Mouse (Mus musculus) limb, embryonic 11.5 days (tissue): Measurements from ENCODE around the gene Cd247. TPM values are rescaled to one million over a fixed set of nuclear protein-coding genes. Genes with fewer than 3 reads are reported as not detected.

ENCODE experiments used
- ATAC-seq: fragments of 200-750 bp; cut with Nextera tagmentation; 2 replicates; pipeline ENCODE4 v1.8.0; 2017; ENCODE audit warnings: low read depth; ENCODE audit not compliant: insufficient number of reproducible peaks, low FRiP score, low TSS enrichment
- DNase-seq: peaks from one replicate; pipeline ENCODE4 v3.0.0-alpha.2; 2015; ENCODE audit warnings: low spot score
- H3K27ac ChIP-seq: fragments of 300-500 bp; sonication (generic); replicated peaks from 2 replicates; pipeline ENCODE4 v1.5.1; 2014; ENCODE audit warnings: low read depth, mild to moderate bottlenecking, low read length
- H3K27me3 ChIP-seq: fragments of 300-500 bp; sonication (generic); 2 replicates; pipeline ENCODE4 v1.6.1; 2014; ENCODE audit warnings: mild to moderate bottlenecking, low read length, mixed read lengths; ENCODE audit not compliant: control insufficient read depth, insufficient read depth
- H3K36me3 ChIP-seq: fragments of 300-500 bp; sonication (generic); 2 replicates; pipeline ENCODE4 v1.6.1; 2014; ENCODE audit warnings: mild to moderate bottlenecking, low read length, moderate library complexity, mixed read lengths; ENCODE audit not compliant: control insufficient read depth, insufficient read depth
- H3K4me1 ChIP-seq: fragments of 300-500 bp; sonication (generic); 2 replicates; pipeline ENCODE4 v1.6.1; 2014; ENCODE audit warnings: low read length, mixed read lengths; ENCODE audit not compliant: control insufficient read depth, insufficient read depth
- H3K4me2 ChIP-seq: fragments of 300-500 bp; sonication (generic); 2 replicates; pipeline ENCODE4 v1.6.1; 2014; ENCODE audit warnings: low read depth, mild to moderate bottlenecking, moderate library complexity; ENCODE audit not compliant: severe bottlenecking
- H3K4me3 ChIP-seq: fragments of 300-500 bp; sonication (generic); 2 replicates; pipeline ENCODE4 v1.5.1; 2014; ENCODE audit warnings: low read depth, low read length
- H3K9ac ChIP-seq: fragments of 300-500 bp; sonication (generic); 2 replicates; pipeline ENCODE4 v1.6.1; 2014; ENCODE audit warnings: mild to moderate bottlenecking, low read length
- H3K9me3 ChIP-seq: fragments of 300-500 bp; sonication (generic); 2 replicates; pipeline ENCODE4 v1.6.1; 2016; ENCODE audit warnings: low read length; ENCODE audit not compliant: control insufficient read depth
- WGBS: fragments of 180-500 bp; shearing (Covaris S2); extraction: QIAGEN DNeasy Blood & Tissue Kit; methylation state at CpG from one replicate; pipeline ENCODE4 v1.1.7; 2014; 5-methylcytosine and 5-hydroxymethylcytosine counted together
- polyA plus RNA-seq: library from polyadenylated mRNA; unstranded; fragments of >200 nt; fragmentation: Nextera tagmentation; extraction: Ambion mirVana; gene quantifications from 2 replicates; pipeline ENCODE4 v1.2.1, GENCODE M21; 2014

Cd247 gene
- polyA plus RNA-seq, 1 experiment from 2014 or later, result 1.6 TPM

DNA sequence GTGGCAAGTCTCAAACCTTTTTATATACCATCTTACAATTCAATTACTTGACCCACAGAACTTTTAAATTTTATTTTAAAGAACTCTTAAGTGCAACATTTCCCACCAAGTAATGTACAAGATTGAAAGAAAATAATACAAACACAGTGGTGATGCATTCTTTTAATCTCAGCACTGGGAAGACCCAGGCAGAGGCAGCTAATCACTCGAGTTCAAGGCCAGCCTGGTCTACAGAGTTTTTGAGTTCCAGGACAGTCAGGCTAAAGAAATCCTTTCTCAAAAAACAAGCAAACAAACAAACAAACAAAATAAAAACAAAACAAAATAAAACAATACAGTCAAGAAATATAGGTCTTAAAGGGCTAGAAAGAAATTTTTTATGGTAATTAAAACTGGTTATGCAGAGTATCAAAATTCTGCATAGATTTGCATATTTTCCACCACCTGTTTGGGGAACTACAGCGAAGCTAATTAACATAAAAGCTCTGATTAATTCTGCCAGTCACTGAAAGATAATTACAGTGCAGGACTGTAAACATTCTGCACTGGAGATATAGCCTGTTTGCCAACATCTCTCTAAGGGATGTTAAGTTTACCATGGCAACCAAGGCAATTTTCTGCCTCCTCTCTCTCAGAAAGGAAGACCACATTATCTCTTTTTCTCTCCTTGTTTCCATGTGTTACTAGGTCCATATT, 125.4 kb downstream of the Cd247 start:
- H3K36me3 ChIP-seq, result no peaks in the 10 kb centered on the region
- ATAC-seq (no peak), DNase-seq (no peak)
- WGBS, result 71% methylated on average over 2 of the region's 2 CpGs
- no peak overlapping the region for H3K4me3 ChIP-seq
- H3K27ac ChIP-seq, result no peak overlapping the region
- H3K9ac ChIP-seq, result no peak overlapping the region
- no peaks in the 10 kb centered on the region for H3K4me1 ChIP-seq
- no peaks in the 10 kb centered on the region for H3K9me3 ChIP-seq
- H3K4me2 ChIP-seq, result no peak overlapping the region
- H3K27me3 ChIP-seq, result no peaks in the 10 kb centered on the region

DNA sequence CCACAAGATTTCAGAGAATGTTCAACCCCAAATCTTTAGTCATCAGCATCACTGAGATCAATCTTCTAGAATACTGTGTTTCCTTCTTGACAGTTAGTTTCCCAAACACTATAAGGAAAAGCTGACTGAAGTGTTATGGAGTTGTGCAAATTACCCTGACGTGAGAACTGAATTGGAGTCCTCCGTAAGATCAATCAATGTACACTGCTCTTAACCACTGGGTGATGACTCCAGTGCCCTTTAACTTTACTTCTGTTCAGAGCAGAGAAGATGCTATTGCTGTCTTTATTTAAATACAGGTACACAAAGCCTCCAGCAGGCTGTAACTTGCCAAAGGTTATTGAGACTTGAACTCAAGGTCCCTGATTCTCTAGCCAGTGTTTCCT, 125.9 kb downstream of the Cd247 start:
- H3K4me1 ChIP-seq, result no peaks in the 10 kb centered on the region
- no peaks in the 10 kb centered on the region for H3K36me3 ChIP-seq
- no peaks in the 10 kb centered on the region for H3K9me3 ChIP-seq
- 65% methylated on average over 2 of the region's 2 CpGs for WGBS
- H3K9ac ChIP-seq, result no peak overlapping the region
- DNase-seq (no peak), ATAC-seq (no peak)
- no peak overlapping the region for H3K4me2 ChIP-seq
- no peaks in the 10 kb centered on the region for H3K27me3 ChIP-seq
- H3K4me3 ChIP-seq, result no peak overlapping the region
- H3K27ac ChIP-seq, result no peak overlapping the region

DNA sequence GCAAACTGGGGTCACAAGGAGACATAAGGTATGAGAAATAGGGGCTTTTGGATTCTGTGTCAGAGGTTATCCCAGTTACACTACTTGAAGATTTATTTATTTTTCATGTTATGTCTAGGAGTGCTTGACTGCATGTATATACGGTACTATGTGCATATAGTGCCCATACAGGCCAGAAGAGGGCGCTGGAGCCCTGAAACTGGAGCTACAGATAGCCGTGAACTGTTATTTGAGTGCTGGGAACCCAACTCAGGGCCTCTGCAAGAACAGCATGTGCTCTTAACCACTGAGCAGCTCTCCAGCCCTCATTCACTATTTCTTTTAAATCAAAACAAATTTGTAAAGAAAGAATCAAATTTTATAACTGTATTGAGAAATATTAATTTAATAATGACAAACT, 132.5 kb downstream of the Cd247 start:
- Histone ChIP-seq H3K4me1 (no peaks in the 10 kb centered on the region), H3K36me3 (no peaks in the 10 kb centered on the region), H3K4me3 (no peak overlapping the region), H3K27me3 (no peaks in the 10 kb centered on the region), H3K9ac (no peak overlapping the region), H3K9me3 (no peaks in the 10 kb centered on the region), H3K4me2 (no peak overlapping the region), H3K27ac (no peak overlapping the region)
- ATAC-seq (no peak), DNase-seq (no peak)
- WGBS, result 76% methylated on average over 3 of the region's 3 CpGs

DNA sequence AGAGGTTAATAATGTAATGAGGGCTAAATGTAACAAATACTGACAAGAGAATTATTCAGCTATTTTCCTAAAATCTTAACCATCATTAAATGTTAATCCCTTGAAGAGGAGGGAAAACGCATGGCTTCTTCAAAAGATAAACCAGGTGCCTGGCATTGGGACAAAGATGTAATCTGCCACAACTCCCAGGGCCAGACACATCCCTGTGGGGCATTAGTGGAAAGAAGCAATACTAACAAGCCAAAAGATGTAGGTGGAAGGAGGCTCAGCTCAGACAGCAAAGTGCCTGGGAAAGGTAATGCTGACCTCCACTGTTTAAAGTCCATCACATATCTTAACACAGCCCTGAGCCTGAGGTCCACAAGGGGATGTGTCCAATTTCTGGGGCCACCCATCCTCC, 134.0 kb downstream of the Cd247 start:
- 88% methylated on average over 1 of the region's 1 CpGs for WGBS
- H3K9me3 ChIP-seq, result no peaks in the 10 kb centered on the region
- no peak overlapping the region for H3K4me3 ChIP-seq
- no peak overlapping the region for H3K27ac ChIP-seq
- ATAC-seq, result no peak
- DNase-seq, result no peak
- H3K4me1 ChIP-seq, result no peaks in the 10 kb centered on the region
- no peak overlapping the region for H3K4me2 ChIP-seq
- H3K27me3 ChIP-seq, result no peaks in the 10 kb centered on the region
- H3K36me3 ChIP-seq, result no peaks in the 10 kb centered on the region
- H3K9ac ChIP-seq, result no peak overlapping the region

DNA sequence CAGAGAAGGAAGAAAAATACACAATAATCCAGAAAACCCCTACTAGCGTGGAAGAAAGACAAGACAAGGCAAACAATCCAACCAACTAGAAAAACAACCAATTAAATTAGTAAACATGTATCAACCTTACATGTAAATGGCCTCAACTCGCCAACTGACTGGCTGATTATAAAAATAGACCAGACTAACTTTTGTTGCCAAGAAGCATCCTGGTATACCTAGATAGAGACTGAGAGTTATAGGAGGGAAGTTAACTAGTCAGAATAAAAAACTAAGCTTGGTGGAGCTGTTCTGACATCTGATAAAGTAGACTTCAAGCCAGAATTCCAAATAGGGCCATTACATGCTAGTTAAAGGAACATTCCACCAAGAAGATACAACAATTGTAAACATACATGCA, 136.7 kb downstream of the Cd247 start:
- no peak overlapping the region for H3K4me3 ChIP-seq
- no peak overlapping the region for H3K9ac ChIP-seq
- no peak for DNase-seq
- no peaks in the 10 kb centered on the region for H3K9me3 ChIP-seq
- no peaks in the 10 kb centered on the region for H3K36me3 ChIP-seq
- ATAC-seq, result no peak
- no peak overlapping the region for H3K4me2 ChIP-seq
- no peaks in the 10 kb centered on the region for H3K4me1 ChIP-seq
- H3K27me3 ChIP-seq, result no peaks in the 10 kb centered on the region
- H3K27ac ChIP-seq, result no peak overlapping the region
- WGBS, result 93% methylated on average over 2 of the region's 2 CpGs

Other genes starting within 250 kb of the Cd247 start
- gene Mpzl1, start 154.1 kb upstream of the Cd247 start, polyA plus RNA-seq, result 161 and 167 TPM in 2 replicates
- 6.1 and 8.9 TPM in 2 replicates for gene Rcsd1, start 78.9 kb upstream of the Cd247 start, polyA plus RNA-seq
- 33.6 and 41.6 TPM in 2 replicates for gene Creg1, start 24.9 kb upstream of the Cd247 start, polyA plus RNA-seq
- 33.7 and 34.2 TPM in 2 replicates for gene Pou2f1, start 214.0 kb downstream of the Cd247 start, polyA plus RNA-seq